Mouse (Mus musculus): ENCODE data around the gene Zfp189.

Zfp189 gene

GRCm38 (mm10) chr4:49536671-49537070, 15.7 kb downstream of the Zfp189 start:
- no peak for DNase-seq (ENCODE audit: low spot score in 2 of 2)

GRCm38 (mm10) chr4:49539665-49540064, 18.7 kb downstream of the Zfp189 start:
- DNase-seq (ENCODE audit: low spot score in 2 of 2): no peak

DNA sequence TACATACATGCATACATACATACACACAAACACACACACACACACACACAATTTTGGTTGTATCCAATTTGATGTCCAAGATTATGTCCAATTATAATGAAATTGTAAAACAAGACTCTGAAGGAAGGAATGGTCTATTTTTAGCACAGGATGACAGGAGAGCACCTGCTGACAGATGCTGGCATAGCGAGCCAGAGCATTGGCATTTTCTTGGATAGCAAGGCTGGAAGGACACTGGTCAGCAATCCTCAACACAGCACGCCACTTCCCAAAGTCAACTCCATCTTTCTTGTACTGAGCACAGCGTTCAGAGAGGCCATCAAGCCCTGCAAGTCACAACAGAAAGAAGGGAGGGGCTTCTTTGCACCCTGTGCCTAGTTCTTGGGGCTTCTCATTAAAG, 20.0 kb downstream of the Zfp189 start:
- DNase-seq (ENCODE audit: low spot score in 2 of 2): no peak

- DNase-seq (ENCODE audit: low spot score in 2 of 2): no peak
Observed at GRCm38 (mm10) chr4:49546026-49546425, 25.1 kb downstream of the Zfp189 start.

GRCm38 (mm10) chr4:49546873-49547543, 26.0 kb downstream of the Zfp189 start:
- DNase-seq (ENCODE audit: low spot score in 2 of 2): no peak

DNA sequence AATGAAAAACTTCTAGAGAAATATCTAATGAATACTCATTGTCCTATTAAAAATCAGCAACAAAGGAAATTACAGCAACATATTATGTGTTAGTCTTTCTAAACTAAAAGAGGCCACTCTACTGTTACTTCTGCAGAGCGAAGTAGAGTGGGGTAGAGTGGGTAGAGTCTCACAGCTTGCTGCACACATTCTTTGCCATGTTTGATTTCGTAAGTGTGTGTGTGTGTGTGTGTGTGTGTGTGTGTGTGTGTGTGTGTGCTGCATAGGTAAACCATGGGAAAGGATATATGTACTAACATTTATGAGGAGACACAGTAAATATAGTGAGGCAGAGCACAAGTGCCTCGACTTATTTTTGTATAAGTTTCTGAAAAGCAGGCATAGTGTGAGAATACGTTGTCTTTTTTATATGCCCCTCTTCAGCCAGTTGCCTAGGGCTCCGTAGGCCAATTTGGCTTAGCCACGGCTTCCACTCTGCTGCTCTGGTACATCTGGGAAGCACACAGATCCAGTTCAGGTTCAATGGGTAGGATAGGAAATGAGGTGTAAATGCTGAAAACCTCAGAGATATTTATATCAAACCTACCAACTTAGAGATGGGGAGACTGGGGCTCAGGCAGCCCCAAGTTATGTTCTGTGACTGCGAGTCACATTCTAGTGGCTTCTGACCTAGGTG, 26.7 kb downstream of the Zfp189 start:
- no peak for DNase-seq (ENCODE audit: low spot score in 2 of 2)

DNA sequence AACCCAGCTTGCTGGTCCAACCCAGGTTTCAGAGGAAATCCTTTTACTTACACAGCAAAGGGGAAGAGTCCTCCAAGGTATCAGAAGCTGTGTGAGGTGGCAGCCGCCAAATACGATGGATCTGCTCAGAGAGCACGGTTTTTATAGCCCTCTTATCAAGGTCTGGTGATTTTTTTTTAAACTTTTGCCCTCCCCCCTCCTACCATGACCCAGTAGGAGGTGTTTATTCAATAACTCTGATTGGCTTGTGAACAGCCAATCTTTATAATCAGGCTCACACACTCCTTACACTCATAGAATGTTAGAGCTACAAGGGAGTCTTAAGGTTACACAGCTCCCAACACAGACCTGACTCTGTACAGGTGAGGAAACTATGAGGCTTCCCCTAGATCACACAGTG, 28.4 kb downstream of the Zfp189 start, which contains the start of gene Aldob:
TSS of gene Aldob (minus strand) at position 164 of the 400 bp plus-strand sequence.
- no peak for DNase-seq (ENCODE audit: low spot score in 2 of 2)

GRCm38 (mm10) chr4:49553380-49553779, 32.4 kb downstream of the Zfp189 start:
- DNase-seq (ENCODE audit: low spot score in 2 of 2): no peak

DNA sequence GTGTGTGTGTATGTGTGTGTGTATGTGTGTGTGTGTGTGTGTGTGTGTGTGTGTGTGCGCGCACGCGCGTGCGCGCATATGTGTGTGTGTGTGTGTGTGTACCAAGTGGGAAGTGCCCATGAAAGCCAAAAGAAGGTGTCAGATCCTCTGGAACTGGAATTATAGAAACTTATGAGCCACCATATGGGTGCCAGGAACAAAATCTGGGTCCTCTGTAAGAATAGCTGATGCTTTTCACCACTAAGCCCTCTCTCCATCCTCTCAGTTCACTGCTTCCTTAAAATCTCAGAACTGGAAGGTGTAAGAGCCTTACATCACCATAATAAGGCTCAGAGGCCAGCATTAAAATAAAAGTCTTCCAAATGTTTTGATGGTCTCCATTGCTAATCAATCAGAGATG, 36.4 kb downstream of the Zfp189 start:
- no peak for DNase-seq (ENCODE audit: low spot score in 2 of 2)

- no peak for DNase-seq (ENCODE audit: low spot score in 2 of 2)
Observed at GRCm38 (mm10) chr4:49558181-49558580, 37.2 kb downstream of the Zfp189 start.

GRCm38 (mm10) chr4:49559915-49560772, 39.2 kb downstream of the Zfp189 start:
- DNase-seq (ENCODE audit: low spot score in 2 of 2): peak in 1 of 2 experiments; percentile 13

DNA sequence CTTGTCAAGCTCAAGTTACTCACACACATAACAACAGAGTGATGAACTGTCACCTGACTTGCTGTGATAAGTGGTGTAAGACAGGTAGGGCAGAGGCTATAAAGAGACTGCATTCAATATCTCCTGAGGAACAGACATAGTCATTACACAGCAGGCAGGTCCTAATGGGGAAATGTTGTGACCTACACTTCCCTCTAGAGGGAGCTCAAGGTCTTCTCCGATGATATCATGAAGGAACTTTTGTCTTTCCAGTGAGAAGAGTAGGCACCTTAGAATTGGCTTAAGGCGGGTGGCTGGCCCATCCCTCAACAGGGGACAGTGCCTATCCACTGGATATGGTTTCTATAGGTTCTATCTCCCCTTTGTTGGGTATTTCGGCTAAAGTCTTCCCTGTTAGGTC, 46.6 kb downstream of the Zfp189 start:
- peak; percentile 32 to 53 for DNase-seq (ENCODE audit: low spot score in 2 of 2)

GRCm38 (mm10) chr4:49572194-49572593, 51.2 kb downstream of the Zfp189 start:
- no peak for DNase-seq (ENCODE audit: low spot score in 2 of 2)
